Mouse (Mus musculus) olfactory bulb, adult 2 months (tissue): ENCODE measurements around the gene Ltb4r1. TPM values are rescaled to one million over a fixed set of nuclear protein-coding genes. Genes with fewer than 3 reads are reported as not detected.

Experiments
- H3K27ac ChIP-seq: fragments of 200-500 bp; 2 replicates; pipeline ENCODE4 v1.5.1; 2012; ENCODE audit warnings: low read depth, low read length; ENCODE audit not compliant: insufficient read depth
- H3K4me1 ChIP-seq: fragments of 200-500 bp; 2 replicates; pipeline ENCODE4 v1.6.1; 2012; ENCODE audit warnings: low read length; ENCODE audit not compliant: control insufficient read depth, insufficient read depth
- H3K4me3 ChIP-seq: fragments of 200-500 bp; 2 replicates; pipeline ENCODE4 v1.5.1; 2012; ENCODE audit warnings: mild to moderate bottlenecking, low read depth, low read length, moderate library complexity; ENCODE audit not compliant: insufficient read depth
- CTCF ChIP-seq: fragments of 200-500 bp; IDR thresholded peaks from 2 replicates; pipeline ENCODE4 v1.5.1; 2012; ENCODE audit warnings: low read depth, mild to moderate bottlenecking, low read length, moderate library complexity; ENCODE audit not compliant: insufficient read depth
- POLR2A ChIP-seq: fragments of 200-500 bp; IDR thresholded peaks from 2 replicates; pipeline ENCODE4 v1.6.1; 2012; ENCODE audit warnings: mild to moderate bottlenecking, low read depth, low read length, moderate library complexity; ENCODE audit not compliant: insufficient read depth
- WGBS: fragments of 180-500 bp; shearing (Covaris S2); methylation state at CpG from one replicate; pipeline ENCODE4 v1.1.7; 2018; 5-methylcytosine and 5-hydroxymethylcytosine counted together
- polyA plus RNA-seq: library from polyadenylated mRNA; stranded (reverse); fragments of >200 nt; gene quantifications from 2 replicates; pipeline ENCODE4 v1.2.4, GENCODE M21; 2012; ENCODE audit warnings: low replicate concordance; ENCODE audit not compliant: missing spikeins, insufficient read depth, insufficient read length

Gene Ltb4r1
- polyA plus RNA-seq: not detected in 2 replicates

GRCm38 (mm10) chr14:55765696-55766095 lies at the start of gene Ltb4r1:
TSS of gene Ltb4r1 (plus strand) at chr14:55765962.
- no peak within 1 kb of the TSS for H3K27ac ChIP-seq
- TF ChIP-seq CTCF (no peak), POLR2A (no peak)
- 75% methylated on average over 4 of the region's 4 CpGs for WGBS
- H3K4me3 ChIP-seq: no peak within 1 kb of the TSS
- peaks cover 21% of the 10 kb centered on the region for H3K4me1 ChIP-seq

- TF ChIP-seq POLR2A: no peak
- no peak for TF ChIP-seq CTCF
- 94% methylated on average over 6 of the region's 6 CpGs for WGBS
- Histone ChIP-seq H3K27ac (no peak overlapping the region), H3K4me1 (peaks cover 6% of the 10 kb centered on the region; the same call in 1 of the 2 replicates), H3K4me3 (no peak overlapping the region)
These were observed 49.5 kb upstream of the Ltb4r1 start for GRCm38 (mm10) chr14:55716271-55716670.

GRCm38 (mm10) chr14:55716884-55717283 lies 48.9 kb upstream of the Ltb4r1 start:
- 90% methylated on average over 8 of the region's 8 CpGs for WGBS
- no peak for TF ChIP-seq CTCF
- no peak for TF ChIP-seq POLR2A
- H3K4me1 ChIP-seq: peaks cover 10% of the 10 kb centered on the region
- H3K4me3 ChIP-seq: no peak overlapping the region
- H3K27ac ChIP-seq: no peak overlapping the region

- WGBS: 85% methylated on average over 6 of the region's 6 CpGs
- H3K4me1 ChIP-seq: peaks cover 10% of the 10 kb centered on the region
- TF ChIP-seq CTCF: no peak
- no peak for TF ChIP-seq POLR2A
These were observed 46.0 kb upstream of the Ltb4r1 start for GRCm38 (mm10) chr14:55719737-55720136.

GRCm38 (mm10) chr14:55720666-55721065 lies 45.1 kb upstream of the Ltb4r1 start:
- WGBS: 88% methylated on average over 12 of the region's 12 CpGs
- no peak overlapping the region for H3K4me3 ChIP-seq
- peaks cover 10% of the 10 kb centered on the region for H3K4me1 ChIP-seq
- TF ChIP-seq POLR2A (no peak), CTCF (no peak)
- no peak overlapping the region for H3K27ac ChIP-seq

More at GRCm38 (mm10) chr14:55719737-55720136, 46.0 kb upstream of the Ltb4r1 start:
- no peak overlapping the region for H3K27ac ChIP-seq
- no peak overlapping the region for H3K4me3 ChIP-seq

GRCm38 (mm10) chr14:55721076-55721475 lies 44.7 kb upstream of the Ltb4r1 start:
- no peak overlapping the region for H3K27ac ChIP-seq
- no peak for TF ChIP-seq POLR2A
- no peak for TF ChIP-seq CTCF
- WGBS: 83% methylated on average over 6 of the region's 6 CpGs
- peaks cover 10% of the 10 kb centered on the region for H3K4me1 ChIP-seq
- H3K4me3 ChIP-seq: no peak overlapping the region

- peak within 1 kb of the TSS; percentile 4; the same call in 1 of the 2 replicates for H3K27ac ChIP-seq
- TF ChIP-seq POLR2A (0 out of 2 replicates have a peak, but pooled peaks have one; percentile 13), CTCF (peak; percentile 95)
- WGBS: under 1% methylated on average over 50 of the region's 50 CpGs
- H3K4me3 ChIP-seq: peak within 1 kb of the TSS; percentile 78
- peaks cover 10% of the 10 kb centered on the region for H3K4me1 ChIP-seq
These were observed 43.9 kb upstream of the Ltb4r1 start, which contains the start of gene Rabggta for GRCm38 (mm10) chr14:55721700-55722437. TSS of gene Rabggta (minus strand) at chr14:55722263.

- 41% methylated on average over 8 of the region's 8 CpGs for WGBS
- H3K27ac ChIP-seq: no peak overlapping the region; the same call in 1 of the 2 replicates
These were observed 43.3 kb upstream of the Ltb4r1 start for GRCm38 (mm10) chr14:55722438-55722945.

GRCm38 (mm10) chr14:55723433-55723832 lies 42.3 kb upstream of the Ltb4r1 start:
- Histone ChIP-seq H3K4me1 (peaks cover 16% of the 10 kb centered on the region), H3K4me3 (no peak overlapping the region), H3K27ac (no peak overlapping the region)
- TF ChIP-seq CTCF: no peak
- TF ChIP-seq POLR2A: no peak
- 92% methylated on average over 7 of the region's 7 CpGs for WGBS

More at GRCm38 (mm10) chr14:55722438-55722945, 43.3 kb upstream of the Ltb4r1 start:
- Histone ChIP-seq H3K4me1 (peaks cover 10% of the 10 kb centered on the region), H3K4me3 (peak overlapping the region; percentile 78; the same call in 1 of the 2 replicates)
- TF ChIP-seq POLR2A (no peak), CTCF (no peak)
